Mouse (Mus musculus): ENCODE data around the gene Qser1.

Gene Qser1

GRCm38 (mm10) chr2:104816866-104817439, 393 bp upstream of the Qser1 start:
- DNase-seq = peak; percentile 92 to 94

GRCm38 (mm10) chr2:104815561-104816370, 794 bp downstream of the Qser1 start:
- DNase-seq = no peak

- DNase-seq = peak in 1 of 2 experiments; percentile 24
These were observed 2.2 kb downstream of the Qser1 start for GRCm38 (mm10) chr2:104814181-104814951.

GRCm38 (mm10) chr2:104805435-104805834, 11.1 kb downstream of the Qser1 start:
- no peak for DNase-seq

GRCm38 (mm10) chr2:104774763-104775162, 41.8 kb downstream of the Qser1 start:
- DNase-seq = peak; percentile 15 to 56

- DNase-seq = no peak
These were observed 47.9 kb downstream of the Qser1 start for GRCm38 (mm10) chr2:104768697-104769096.

GRCm38 (mm10) chr2:104764018-104764417, 52.5 kb downstream of the Qser1 start:
- no peak for DNase-seq

GRCm38 (mm10) chr2:104763134-104763703, 53.3 kb downstream of the Qser1 start:
- DNase-seq = no peak

GRCm38 (mm10) chr2:104750611-104751010, 65.9 kb downstream of the Qser1 start:
- peak; percentile 18 to 29 for DNase-seq

- DNase-seq = no peak
These were observed 67.8 kb downstream of the Qser1 start for GRCm38 (mm10) chr2:104748652-104749183.

- DNase-seq = no peak
These were observed 70.3 kb downstream of the Qser1 start for GRCm38 (mm10) chr2:104746251-104746650.

GRCm38 (mm10) chr2:104743971-104744370, 72.6 kb downstream of the Qser1 start:
- no peak for DNase-seq

- peak; percentile 30 to 31 for DNase-seq
These were observed 73.4 kb downstream of the Qser1 start for GRCm38 (mm10) chr2:104743160-104743559.

- peak; percentile 87 to 88 for DNase-seq
These were observed 73.9 kb downstream of the Qser1 start, which contains the start of gene Depdc7 for GRCm38 (mm10) chr2:104742741-104743064. TSS of gene Depdc7 (minus strand) at chr2:104742878.

- no peak for DNase-seq
These were observed 74.4 kb downstream of the Qser1 start for GRCm38 (mm10) chr2:104741896-104742740.

- no peak for DNase-seq
These were observed 75.4 kb downstream of the Qser1 start for GRCm38 (mm10) chr2:104741015-104741758.

GRCm38 (mm10) chr2:104740248-104740949, 76.2 kb downstream of the Qser1 start:
- DNase-seq = no peak

GRCm38 (mm10) chr2:104739691-104740090, 76.9 kb downstream of the Qser1 start:
- DNase-seq = no peak

- peak in 1 of 2 experiments; percentile 17 for DNase-seq
These were observed 80.3 kb downstream of the Qser1 start for GRCm38 (mm10) chr2:104736241-104736640.

- no peak for DNase-seq
These were observed 83.9 kb downstream of the Qser1 start for GRCm38 (mm10) chr2:104732562-104733256.

Data from cerebellum, postnatal 14 days (tissue).